Mouse (Mus musculus): Measurements from ENCODE around the gene Morc1.

Morc1 gene

DNA sequence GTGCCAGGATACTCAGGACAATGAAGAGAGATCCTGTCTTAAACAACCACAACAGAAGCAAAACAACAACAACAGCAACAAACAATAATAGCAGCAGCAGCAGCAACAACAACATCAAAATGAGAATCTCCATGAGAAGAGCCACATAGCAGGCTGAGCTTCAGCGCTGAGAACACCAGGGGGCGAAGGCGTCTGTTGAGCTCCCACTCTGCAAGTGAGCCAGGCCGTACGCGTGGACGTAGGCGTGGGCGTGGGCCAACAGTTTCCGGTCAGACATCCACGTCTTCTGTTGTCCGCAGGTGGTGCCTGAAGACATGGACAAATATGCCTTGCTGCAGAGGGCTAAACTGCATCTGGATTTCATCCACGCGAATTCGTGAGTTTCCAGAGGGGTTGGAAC, at the start of gene Morc1:
Morc1 (plus strand) TSS at position 211 of the 400 bp plus-strand sequence.
- DNase-seq (ENCODE audit: low spot score in 2 of 2) = no peak

DNA sequence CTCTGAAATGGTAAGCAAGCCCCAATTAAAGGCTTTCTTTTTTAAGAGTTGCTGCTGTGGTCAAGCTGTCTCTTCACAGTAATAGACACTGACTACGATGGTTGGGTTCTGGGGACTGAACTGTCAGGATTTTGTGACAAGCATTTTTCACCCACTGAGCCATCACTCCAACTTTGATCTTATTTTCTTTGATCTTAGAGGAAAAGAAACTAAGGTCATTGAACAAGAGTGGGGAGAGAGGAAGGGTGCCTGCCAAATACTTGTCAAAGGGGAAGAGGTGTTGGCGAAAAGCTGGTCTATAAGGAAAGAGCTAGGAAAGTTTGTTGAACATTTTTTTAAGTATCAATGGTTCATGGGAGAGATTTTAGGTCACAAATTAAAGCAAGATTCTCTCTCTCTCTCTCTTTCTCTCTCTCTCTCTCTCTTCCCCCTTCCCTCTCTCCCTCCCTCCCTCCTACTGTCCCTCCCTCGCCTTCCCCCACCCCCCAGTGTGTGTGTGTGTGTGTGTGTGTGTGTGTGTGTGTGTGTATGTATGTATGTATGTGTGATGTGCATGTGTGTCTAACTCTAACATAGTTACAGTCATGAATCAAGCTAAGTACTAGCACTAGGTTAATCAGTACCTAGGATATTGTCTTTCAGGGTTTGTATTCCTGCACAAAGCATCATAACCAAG, 47.3 kb upstream of the Morc1 start:
- no peak for DNase-seq (ENCODE audit: low spot score in 2 of 2)

DNA sequence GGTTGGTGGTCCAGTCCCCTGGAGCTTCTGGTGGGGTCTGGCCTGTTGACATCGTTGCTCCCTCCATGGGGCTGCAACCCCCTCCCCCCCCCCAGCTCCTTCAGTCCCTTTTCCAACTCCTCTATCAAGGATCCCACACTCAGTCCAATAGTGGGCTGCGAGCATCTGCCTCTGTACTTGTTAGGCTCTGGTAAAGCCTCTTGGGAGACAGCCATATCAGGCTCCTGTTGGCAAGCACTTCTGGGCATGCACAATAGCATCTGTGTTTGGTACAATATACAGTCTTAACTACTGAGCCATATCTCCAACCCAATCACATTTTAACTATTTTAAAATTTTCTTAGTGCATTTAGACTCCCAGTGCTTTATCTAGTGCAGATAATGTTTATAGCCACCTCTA, 44.1 kb upstream of the Morc1 start:
- DNase-seq (ENCODE audit: low spot score in 2 of 2) = no peak

DNA sequence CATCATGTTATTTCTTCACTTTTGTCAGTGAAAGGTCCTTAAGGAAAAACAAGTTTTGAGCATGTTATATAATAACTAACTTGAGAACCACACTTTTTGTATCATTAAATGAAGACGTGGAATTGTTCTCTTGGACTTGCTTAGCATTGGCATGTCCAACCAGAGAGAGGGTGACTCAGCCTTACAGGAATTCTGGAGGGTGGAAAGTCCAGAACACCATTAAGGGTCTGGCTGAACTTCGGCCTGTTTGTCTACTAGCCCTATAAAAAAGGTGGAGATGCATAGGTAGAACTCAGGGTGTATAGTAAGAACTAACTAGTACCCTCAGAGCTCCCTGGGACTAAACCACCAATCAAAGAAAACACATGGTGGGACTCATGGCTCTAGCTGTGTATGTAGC, 35.8 kb upstream of the Morc1 start:
- DNase-seq (ENCODE audit: low spot score in 2 of 2) = no peak

DNA sequence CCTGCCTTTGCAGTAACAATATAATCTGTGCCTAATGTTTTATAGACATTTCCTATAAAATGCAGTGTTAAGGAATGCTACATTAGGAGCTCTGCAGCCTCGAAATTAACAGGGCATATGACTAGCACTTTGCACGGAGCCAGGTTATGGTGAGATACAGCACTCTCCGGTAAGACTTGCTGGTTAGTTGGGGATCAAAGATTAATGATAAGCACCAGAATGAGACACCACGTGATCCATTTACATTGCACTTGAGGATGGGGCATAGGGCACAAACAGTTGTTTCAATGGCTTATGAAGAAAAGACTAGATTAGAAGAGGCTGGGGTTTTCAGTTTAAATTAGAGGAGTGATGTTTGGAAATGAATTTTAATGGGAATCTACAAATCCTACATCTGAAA, 28.1 kb upstream of the Morc1 start:
- DNase-seq (ENCODE audit: low spot score in 2 of 2) = no peak

GRCm38 (mm10) chr16:48403423-48403822, 27.6 kb upstream of the Morc1 start:
- DNase-seq (ENCODE audit: low spot score in 2 of 2) = no peak

GRCm38 (mm10) chr16:48404009-48404408, 27.0 kb upstream of the Morc1 start:
- no peak for DNase-seq (ENCODE audit: low spot score in 2 of 2)

DNA sequence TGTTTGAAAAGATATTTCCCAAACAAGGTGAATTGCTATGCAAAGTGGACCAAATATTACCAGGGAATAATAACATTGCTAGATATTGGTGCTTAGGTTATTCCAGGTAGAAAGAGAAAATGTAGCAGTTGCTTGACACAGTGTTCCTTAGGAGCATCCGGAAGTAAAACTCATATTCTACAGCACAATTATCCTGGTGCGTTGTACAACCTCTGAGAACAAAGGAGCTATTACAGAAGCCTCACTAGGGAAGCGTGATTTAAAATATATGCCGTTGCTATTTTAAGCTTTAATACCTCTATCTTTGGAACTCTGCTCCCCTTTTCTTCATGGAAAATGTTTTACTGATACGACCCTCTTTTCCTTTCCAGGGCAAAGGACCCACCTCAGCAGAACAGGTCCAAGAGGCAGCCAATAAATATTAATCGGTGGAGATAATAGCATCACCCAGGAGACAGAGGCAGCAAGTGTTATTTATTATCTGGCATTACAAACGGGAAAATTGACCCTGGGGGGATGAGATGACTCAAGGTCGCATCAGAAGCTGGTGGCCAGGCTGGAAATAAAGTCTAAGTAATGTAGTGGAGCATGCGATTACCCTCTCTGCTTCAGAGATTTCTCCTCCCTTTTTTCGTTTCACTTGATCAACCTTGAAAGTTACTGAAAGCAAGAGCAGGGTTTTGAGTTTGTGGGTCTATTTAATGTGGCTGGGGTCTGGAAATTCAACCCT, 25.2 kb upstream of the Morc1 start:
- DNase-seq (ENCODE audit: low spot score in 2 of 2) = no peak

GRCm38 (mm10) chr16:48409580-48409979, 21.5 kb upstream of the Morc1 start:
- DNase-seq (ENCODE audit: low spot score in 2 of 2) = no peak

- no peak for DNase-seq (ENCODE audit: low spot score in 2 of 2)
Observed at GRCm38 (mm10) chr16:48410125-48410524, 20.9 kb upstream of the Morc1 start.

DNA sequence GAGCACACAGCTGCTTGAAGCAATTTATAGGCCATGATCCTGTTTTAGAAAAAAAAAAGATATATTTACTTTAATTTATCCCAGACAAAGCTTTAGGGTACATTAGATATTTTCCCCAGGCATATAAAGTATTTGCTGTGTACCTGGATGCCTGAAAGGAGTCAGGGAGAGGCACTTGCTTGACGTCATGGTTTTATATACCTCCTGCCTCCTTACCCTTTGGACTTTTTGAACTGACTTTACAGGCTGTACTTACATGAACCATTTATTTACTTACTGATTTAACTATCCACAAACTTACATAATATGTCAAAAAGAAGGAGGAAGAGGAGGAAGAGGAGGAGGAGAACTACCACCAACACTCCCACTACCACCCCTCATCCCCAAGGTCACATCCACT, 18.8 kb upstream of the Morc1 start, which contains the start of gene Gm5485:
Gm5485 (minus strand) TSS at position 171 of the 400 bp plus-strand sequence.
- DNase-seq (ENCODE audit: low spot score in 2 of 2) = no peak

DNA sequence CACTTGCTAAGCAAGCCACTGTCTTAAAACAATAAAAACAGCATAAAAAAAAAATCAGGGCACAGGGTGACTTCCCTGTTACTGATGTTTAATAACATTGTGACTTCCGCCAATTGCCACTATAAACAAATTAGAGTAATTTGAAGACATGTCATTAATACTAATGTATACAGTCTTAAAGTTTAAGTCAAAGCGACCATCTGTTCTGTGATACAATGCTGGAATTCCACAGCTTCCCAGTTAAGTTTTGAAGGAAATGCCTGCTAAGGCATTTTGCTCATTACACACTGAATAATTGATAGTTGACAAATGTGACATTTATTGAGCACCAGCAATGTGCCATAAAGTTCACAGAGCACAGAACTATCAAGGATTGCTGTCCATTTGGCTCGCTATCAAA, 12.5 kb upstream of the Morc1 start:
- DNase-seq (ENCODE audit: low spot score in 2 of 2) = no peak

- DNase-seq (ENCODE audit: low spot score in 2 of 2) = no peak
Observed at GRCm38 (mm10) chr16:48419035-48419434, 12.0 kb upstream of the Morc1 start.

GRCm38 (mm10) chr16:48422501-48422900, 8.5 kb upstream of the Morc1 start:
- no peak for DNase-seq (ENCODE audit: low spot score in 2 of 2)

DNA sequence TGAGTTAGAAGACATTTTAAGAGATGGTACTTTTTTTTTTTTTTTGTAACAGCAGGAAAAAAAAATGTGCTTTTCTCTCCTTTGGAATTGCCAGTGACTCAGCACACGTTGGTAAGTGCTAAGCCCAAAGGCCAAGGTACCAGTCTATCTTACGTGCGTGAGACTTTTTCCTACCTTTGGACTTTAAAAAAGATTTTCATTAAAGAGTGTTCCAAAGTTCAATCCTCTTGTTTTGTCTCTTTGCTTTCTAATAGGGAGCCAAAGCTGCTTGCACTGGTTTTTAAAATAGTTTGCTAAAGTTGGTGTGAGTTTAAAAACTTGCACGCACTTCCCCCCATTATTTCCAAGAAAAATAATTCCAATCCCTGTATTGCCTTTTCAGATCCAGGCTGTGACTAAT, 7.0 kb upstream of the Morc1 start:
- DNase-seq (ENCODE audit: low spot score in 2 of 2) = no peak

DNA sequence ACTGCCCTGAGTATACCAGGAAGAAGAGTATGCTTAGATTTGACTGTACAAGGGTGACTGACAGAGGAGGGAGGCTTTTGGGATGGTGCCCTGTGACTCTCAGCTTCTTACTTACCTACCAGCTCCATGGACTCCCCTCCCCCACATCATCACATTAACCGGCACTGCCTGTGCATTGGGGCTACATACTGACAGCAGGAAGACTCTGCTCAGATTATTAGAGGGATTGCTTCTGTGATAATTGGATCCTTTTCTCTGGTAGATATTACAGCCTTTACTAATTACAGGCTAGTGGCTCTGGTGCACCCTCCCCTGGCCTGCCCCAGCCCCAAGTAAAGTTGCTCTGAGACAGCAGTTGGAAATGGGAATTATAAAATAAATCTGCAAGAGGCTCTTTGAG, 1.6 kb upstream of the Morc1 start:
- DNase-seq (ENCODE audit: low spot score in 2 of 2) = no peak

GRCm38 (mm10) chr16:48435454-48435853, 4.4 kb downstream of the Morc1 start:
- no peak for DNase-seq (ENCODE audit: low spot score in 2 of 2)

DNA sequence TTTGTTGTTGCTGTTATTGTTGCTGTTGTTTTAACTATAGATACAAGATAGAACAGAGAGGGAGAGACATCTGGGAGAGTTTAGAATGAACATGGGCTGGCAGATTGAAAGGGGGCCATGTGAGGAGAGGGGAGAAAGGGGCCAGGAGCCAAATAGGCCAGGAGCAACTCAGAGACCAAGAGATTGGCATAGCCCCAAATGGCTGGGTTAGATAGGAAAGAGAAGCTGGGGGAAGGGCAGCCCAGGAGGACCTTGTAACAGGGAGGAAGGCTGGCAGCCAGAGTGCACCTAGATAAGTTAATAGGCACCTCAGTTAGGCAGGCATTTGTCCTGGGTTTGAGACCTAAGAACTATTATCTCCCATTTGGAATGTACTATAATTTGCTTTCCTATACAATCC, 6.4 kb downstream of the Morc1 start:
- DNase-seq (ENCODE audit: low spot score in 2 of 2) = no peak

GRCm38 (mm10) chr16:48444589-48444988, 13.6 kb downstream of the Morc1 start:
- no peak for DNase-seq (ENCODE audit: low spot score in 2 of 2)

DNA sequence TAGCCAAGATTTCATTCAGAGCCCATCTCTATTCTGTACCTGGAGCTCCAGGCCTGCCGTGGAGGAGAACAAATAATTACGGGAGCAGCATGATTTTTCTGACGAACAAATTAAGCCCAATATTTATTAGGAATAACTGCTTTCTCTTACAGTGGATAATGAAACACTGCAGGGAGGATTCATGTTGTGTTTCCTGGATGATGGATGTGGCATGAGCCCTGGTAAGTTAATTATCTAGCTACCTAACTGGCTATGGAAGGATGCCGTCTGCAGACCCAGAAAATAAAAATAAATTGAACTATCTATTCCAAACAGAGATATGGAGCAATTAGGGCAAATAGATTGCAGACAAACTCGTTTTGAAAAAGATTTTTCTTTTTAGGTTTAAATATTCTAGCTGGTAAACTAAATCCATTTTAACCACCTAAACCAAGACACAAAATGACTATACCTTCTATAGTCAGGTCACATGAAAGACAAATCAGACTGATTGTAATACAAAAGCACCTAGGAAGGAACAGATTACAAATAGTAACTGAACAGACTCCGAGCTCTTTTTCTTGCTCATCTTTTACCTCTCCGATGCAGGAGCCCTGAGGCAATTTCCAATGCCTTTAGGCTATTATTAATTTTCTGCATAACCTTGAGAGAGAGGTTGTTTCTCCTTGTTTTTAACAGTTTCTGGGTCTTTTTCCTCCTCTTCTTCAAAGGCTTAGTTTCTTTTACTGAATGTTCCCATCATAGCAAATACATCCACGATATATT, 15.3 kb downstream of the Morc1 start:
- no peak for DNase-seq (ENCODE audit: low spot score in 2 of 2)

GRCm38 (mm10) chr16:48453264-48453663, 22.2 kb downstream of the Morc1 start:
- no peak for DNase-seq (ENCODE audit: low spot score in 2 of 2)

DNA sequence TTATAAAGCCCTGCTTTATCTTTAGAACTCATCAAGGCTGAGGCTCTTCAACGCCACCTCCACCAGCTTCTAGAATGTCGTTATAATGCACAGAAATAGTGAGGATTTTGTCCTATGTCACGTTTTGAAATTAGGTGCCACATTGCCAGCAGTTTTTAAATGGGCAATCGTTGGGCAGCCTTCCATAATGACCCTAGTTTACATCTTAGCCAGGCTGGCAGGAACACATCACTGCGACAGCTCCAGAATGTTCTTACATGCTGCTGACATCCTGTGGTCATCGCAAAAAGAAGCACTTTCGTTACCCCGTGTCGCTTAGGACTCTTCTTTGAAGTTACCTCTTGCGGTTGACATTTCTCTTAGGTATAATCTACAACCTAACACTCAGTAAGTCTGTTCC, 42.4 kb downstream of the Morc1 start:
- no peak for DNase-seq (ENCODE audit: low spot score in 2 of 2)
